In genomic region chr2:35481322-35481990, GRCm38 (mm10) we compare ENCODE assay signal across 21 mouse cellular contexts. TPM values are rescaled to one million over a fixed set of nuclear protein-coding genes. Genes with fewer than 3 reads are reported as not detected.
DNase-seq lines count a peak whose midpoint lies in the region; ATAC-seq lines count a peak whose summit lies in the region.
"Had no signal": no experiment of that assay in that cellular context is flagged by ENCODE, and none has a peak within 500 bp of the region (broad histone marks: within the 10 kb centered on the region; RNA-seq: fewer than 3 reads in every experiment).

No protein-coding gene starts in this region.

- H3K4me2 ChIP-seq in forebrain, embryonic 16.5 days (ENCODE audit: low read length): no peak overlapping the region
- no peak overlapping the region for H3K4me2 ChIP-seq in forebrain, embryonic 15.5 days (replicated peaks)
- no peak overlapping the region for H3K4me2 ChIP-seq in hindbrain, embryonic 13.5 days
- H3K4me2 ChIP-seq: heart, embryonic 15.5 days; limb, embryonic 15.5 days; midbrain, embryonic 12.5 days had no signal

- peak; percentile 18 for DNase-seq in layer of hippocampus, adult 9-11 months
- no peak for DNase-seq in layer of hippocampus, adult 8-10 months (ENCODE audit: low spot score in 2 of 2)
- peak; percentile 43 for DNase-seq in R1 (ENCODE audit: low read depth, low spot score)
- DNase-seq in adrenal gland, postnatal 4 days (ENCODE audit: low spot score in 2 of 2): no peak
- DNase-seq in layer of hippocampus, postnatal 14 days (ENCODE audit: low spot score in 2 of 2): no peak
- DNase-seq: adrenal gland, postnatal 36 days; cerebellum, adult 18-20 months; cerebellum, postnatal 14 days; gastrocnemius, postnatal 36 days; heart, adult 2 months; kidney, postnatal 4 days; left cerebral cortex, postnatal 4 days; thymus, adult 18-20 months; thymus, postnatal 4 days had no signal

- no peaks in the 10 kb centered on the region for H3K36me3 ChIP-seq in forebrain, embryonic 16.5 days (ENCODE audit: control insufficient read depth, insufficient read depth)
- H3K36me3 ChIP-seq in forebrain, embryonic 15.5 days: no peaks in the 10 kb centered on the region
- no peaks in the 10 kb centered on the region for H3K36me3 ChIP-seq in hindbrain, embryonic 13.5 days
- H3K36me3 ChIP-seq: heart, embryonic 15.5 days; limb, embryonic 15.5 days; midbrain, embryonic 12.5 days had no signal

- H3K4me3 ChIP-seq in forebrain, embryonic 16.5 days (replicated peaks; ENCODE audit: low read length): no peak overlapping the region
- H3K4me3 ChIP-seq in forebrain, embryonic 15.5 days: no peak overlapping the region
- H3K4me3 ChIP-seq in hindbrain, embryonic 13.5 days: no peak overlapping the region
- H3K4me3 ChIP-seq: heart, adult 2 months; heart, embryonic 15.5 days; limb, embryonic 15.5 days; midbrain, embryonic 12.5 days had no signal

- no peak overlapping the region for H3K27ac ChIP-seq in forebrain, embryonic 16.5 days (ENCODE audit: low read length)
- H3K27ac ChIP-seq in forebrain, embryonic 15.5 days (replicated peaks): no peak overlapping the region
- H3K27ac ChIP-seq in hindbrain, embryonic 13.5 days: 0 out of 2 replicates have a peak overlapping the region, but pooled peaks have one; percentile 18
- H3K27ac ChIP-seq: heart, adult 2 months; limb, embryonic 15.5 days; midbrain, embryonic 12.5 days had no signal

- no peaks in the 10 kb centered on the region; the same call in 1 of the 2 replicates for H3K4me1 ChIP-seq in forebrain, embryonic 16.5 days (replicated peaks; ENCODE audit: control insufficient read depth, insufficient read depth, low read length)
- H3K4me1 ChIP-seq in forebrain, embryonic 15.5 days: 0 out of 2 replicates have a peak, but pooled peaks cover 3% of the 10 kb centered on the region
- H3K4me1 ChIP-seq in hindbrain, embryonic 13.5 days (replicated peaks): peaks cover 13% of the 10 kb centered on the region

- no peak overlapping the region for H3K9ac ChIP-seq in forebrain, embryonic 16.5 days (replicated peaks; ENCODE audit: low read depth, low read length)
- H3K9ac ChIP-seq in forebrain, embryonic 15.5 days (replicated peaks): no peak overlapping the region
- no peak overlapping the region for H3K9ac ChIP-seq in hindbrain, embryonic 13.5 days
- H3K9ac ChIP-seq: heart, embryonic 15.5 days; limb, embryonic 15.5 days; midbrain, embryonic 12.5 days had no signal

- H3K27me3 ChIP-seq in forebrain, embryonic 16.5 days (replicated peaks; ENCODE audit: control insufficient read depth, insufficient read depth, low read length): no peaks in the 10 kb centered on the region
- H3K27me3 ChIP-seq in forebrain, embryonic 15.5 days: no peaks in the 10 kb centered on the region
- H3K27me3 ChIP-seq in hindbrain, embryonic 13.5 days: no peaks in the 10 kb centered on the region
- H3K27me3 ChIP-seq: heart, embryonic 15.5 days; limb, embryonic 15.5 days; midbrain, embryonic 12.5 days had no signal

- peak; percentile 73 for ATAC-seq in forebrain, embryonic 16.5 days
- ATAC-seq in forebrain, embryonic 15.5 days (replicated peaks): no peak
- ATAC-seq in hindbrain, embryonic 13.5 days (ENCODE audit: low FRiP score): peak; percentile 36; the same call in 1 of the 2 replicates
- ATAC-seq: intestine, embryonic 16.5 days had no signal

- H3K9me3 ChIP-seq in forebrain, embryonic 16.5 days (ENCODE audit: control insufficient read depth, low read length): no peaks in the 10 kb centered on the region
- no peaks in the 10 kb centered on the region for H3K9me3 ChIP-seq in forebrain, embryonic 15.5 days
- H3K9me3 ChIP-seq in hindbrain, embryonic 13.5 days: no peaks in the 10 kb centered on the region
- H3K9me3 ChIP-seq: heart, embryonic 15.5 days; limb, embryonic 15.5 days; midbrain, embryonic 12.5 days had no signal

- 34% methylated on average over 7 of the region's 7 CpGs for WGBS in forebrain, embryonic 16.5 days
- 41% methylated on average over 7 of the region's 7 CpGs for WGBS in forebrain, embryonic 15.5 days
- 50% methylated on average over 7 of the region's 7 CpGs for WGBS in hindbrain, embryonic 13.5 days

RNA-seq across cellular contexts. Expression of gene Ggta1, which starts 18.4 kb away (rescaled TPM):
- polyA plus RNA-seq in forebrain, embryonic 16.5 days (2015; fragmentation: Nextera tagmentation; extraction: Ambion mirVana): 4.1 and 6.5 TPM in 2 replicates
- polyA plus RNA-seq in forebrain, embryonic 15.5 days (2015; fragmentation: Nextera tagmentation; extraction: Ambion mirVana): 4.8 and 5.8 TPM in 2 replicates
- total RNA-seq in layer of hippocampus, adult 8-10 months (2022): 10 to 100 TPM in 2 of 4 experiments, 1 to 10 TPM in 2; 2.6 to 16.0 (median 6.7) TPM
- polyA plus RNA-seq in hindbrain, embryonic 13.5 days (2015; fragmentation: Nextera tagmentation; extraction: Ambion mirVana): 6.2 and 6.3 TPM in 2 replicates
- 10 to 100 TPM; 15.0 to 15.4 TPM for total RNA-seq in adrenal gland, postnatal 4 days (2021)
- total RNA-seq in layer of hippocampus, postnatal 14 days (2021): 1 to 10 TPM; 2.8 to 3.8 TPM

Comparison
In these comparisons a context has a peak if more than half of its experiments do, and no peak if none do; other contexts are left out.
1. DNase-seq: peak in layer of hippocampus, adult 9-11 months (single experiment) and R1 (single experiment); none in layer of hippocampus, adult 8-10 months (0 of 2), adrenal gland, postnatal 4 days (0 of 2) and layer of hippocampus, postnatal 14 days (0 of 2).